In genomic region chr13:54144624-54145023, GRCm38 (mm10) we compare ENCODE assay signal across 19 mouse cellular contexts. TPM values are rescaled to one million over a fixed set of nuclear protein-coding genes. Genes with fewer than 3 reads are reported as not detected.
"Had no signal": no experiment of that assay in that cellular context is flagged by ENCODE, and none has a peak within 500 bp of the region (broad histone marks: within the 10 kb centered on the region; RNA-seq: fewer than 3 reads in every experiment).

No protein-coding gene starts in this region.

- DNase-seq: kidney, adult 11 months; kidney, adult 9 months; kidney, postnatal 36 days; layer of hippocampus, adult 9-11 months; layer of hippocampus, postnatal 36 days; lung, embryonic 14.5 days; lung, postnatal 10 days; lung, postnatal 4 days; retina, postnatal 1 day; right cerebral cortex, postnatal 25 days; spleen, adult 18-20 months; thymus, adult 18-20 months; thymus, postnatal 14 days had no signal

- H3K27ac ChIP-seq: kidney, postnatal 0 days; limb, embryonic 15.5 days; liver, embryonic 12.5 days; neural tube, embryonic 12.5 days had no signal

- H3K4me1 ChIP-seq: limb, embryonic 15.5 days; liver, embryonic 12.5 days had no signal

- H3K9ac ChIP-seq: limb, embryonic 15.5 days; liver, embryonic 12.5 days; lung, embryonic 14.5 days; neural tube, embryonic 12.5 days had no signal

- H3K4me2 ChIP-seq: limb, embryonic 15.5 days; liver, embryonic 12.5 days; lung, embryonic 14.5 days had no signal

- H3K9me3 ChIP-seq: limb, embryonic 15.5 days; liver, embryonic 12.5 days; neural tube, embryonic 12.5 days had no signal

- H3K36me3 ChIP-seq: limb, embryonic 15.5 days; liver, embryonic 12.5 days; neural tube, embryonic 12.5 days had no signal

- H3K27me3 ChIP-seq: limb, embryonic 15.5 days; liver, embryonic 12.5 days; neural tube, embryonic 12.5 days had no signal

- H3K4me3 ChIP-seq: limb, embryonic 15.5 days; liver, embryonic 12.5 days; myocyte; neural tube, embryonic 12.5 days had no signal

- ATAC-seq: liver, embryonic 12.5 days had no signal

RNA-seq across cellular contexts. Expression of gene Hrh2, which starts 47.3 kb away (rescaled TPM):
- polyA plus RNA-seq: limb, embryonic 11.5 days; limb, embryonic 15.5 days; lung, embryonic 14.5 days; myocyte had no signal
